Mouse (Mus musculus) kidney, adult 2 months (tissue): ENCODE results near the gene Aatf.

ENCODE experiments used
- CTCF ChIP-seq: fragments of 200-500 bp; conservative IDR thresholded peaks from 2 replicates; pipeline ENCODE4 v1.5.1; 2011; ENCODE audit warnings: low read depth, mild to moderate bottlenecking, control low read depth, low read length, moderate library complexity, mixed read lengths; ENCODE audit not compliant: insufficient read depth, insufficient read length
- POLR2A ChIP-seq: fragments of 200-500 bp; IDR thresholded peaks from one replicate; pipeline ENCODE4 v1.6.1; 2011; ENCODE audit warnings: low read depth, low read length, control low read depth

DNA sequence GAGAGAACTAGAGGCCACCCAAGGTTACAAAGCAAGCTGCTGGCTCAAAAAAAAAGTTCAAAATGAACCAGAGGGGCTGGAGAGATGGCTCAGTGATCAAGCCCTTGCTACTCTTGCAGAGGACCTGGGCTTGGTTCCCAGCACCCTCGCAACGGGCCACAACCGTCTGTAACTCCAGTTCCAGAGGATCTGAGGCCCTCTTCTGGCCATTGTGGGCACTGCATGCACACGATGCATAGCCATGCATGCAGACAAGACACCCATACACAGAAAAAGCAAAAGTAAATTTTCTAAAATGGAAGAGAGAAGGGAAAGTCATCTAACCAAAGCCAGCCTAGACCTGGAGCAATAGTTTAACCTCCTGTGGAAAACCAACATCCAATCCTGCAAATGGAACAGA, 106.6 kb downstream of the Aatf start:
- no peak for TF ChIP-seq CTCF
- no peak for TF ChIP-seq POLR2A
